Comparison of ENCODE assay signal across 8 mouse cellular contexts in the genomic region with DNA sequence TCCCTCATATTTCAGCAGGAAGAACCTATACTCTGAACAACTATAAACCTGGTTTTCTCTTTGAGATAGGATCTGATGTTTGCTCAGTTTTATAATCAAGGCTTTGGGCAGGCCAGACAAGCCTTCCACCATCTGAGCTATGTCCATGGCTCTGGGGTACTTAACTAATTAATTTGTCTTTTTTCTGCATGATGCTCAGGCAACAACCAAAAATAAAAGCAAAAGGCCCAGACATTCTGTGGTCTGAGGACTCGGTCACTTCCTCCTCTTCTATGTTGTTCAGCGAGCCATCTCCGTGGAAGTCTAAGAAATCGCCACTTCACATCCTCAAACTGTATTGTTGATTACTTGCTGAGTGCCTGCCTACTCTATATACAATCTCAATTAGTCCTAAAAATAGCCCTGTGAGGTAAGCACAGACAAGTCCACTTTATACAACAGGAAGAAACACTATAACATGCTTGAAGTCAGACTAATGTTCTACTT. TPM values are rescaled to one million over a fixed set of nuclear protein-coding genes. Genes with fewer than 3 reads are reported as not detected.
DNase-seq lines count a peak whose midpoint lies in the region; ATAC-seq and TF ChIP-seq lines count a peak whose summit lies in the region.

No protein-coding gene starts in this region.

- TF ChIP-seq POLR2A in cortical plate, adult 2 months (IDR thresholded peaks at IDR 0.05; ENCODE audit: extremely low read depth, insufficient read depth, low read length): no peak

- WGBS in heart, embryonic 13.5 days: 5% methylated on average over 4 of the region's 4 CpGs
- 19% methylated on average over 4 of the region's 4 CpGs for WGBS in intestine, embryonic 15.5 days
- WGBS in midbrain, postnatal 0 days: 50% methylated on average over 4 of the region's 4 CpGs

- no peak for TF ChIP-seq CTCF in cortical plate, adult 2 months (IDR thresholded peaks at IDR 0.05; ENCODE audit: extremely low read depth, insufficient read depth, low read length)
- no peak for TF ChIP-seq CTCF in midbrain, postnatal 0 days (IDR thresholded peaks at IDR 0.05)

- peaks cover 61% of the 10 kb centered on the region for H3K4me1 ChIP-seq in heart, embryonic 13.5 days
- no peaks in the 10 kb centered on the region; the same call in none of the 2 replicates for H3K4me1 ChIP-seq in cortical plate, adult 2 months (ENCODE audit: control insufficient read depth, insufficient read depth, low read length)
- H3K4me1 ChIP-seq in intestine, embryonic 15.5 days (replicated peaks): peaks cover 37% of the 10 kb centered on the region
- peaks cover 3% of the 10 kb centered on the region; the same call in 1 of the 2 replicates for H3K4me1 ChIP-seq in midbrain, postnatal 0 days (ENCODE audit: insufficient read depth, low read length)

- peak overlapping the region; percentile 98 for H3K27ac ChIP-seq in heart, embryonic 13.5 days (replicated peaks)
- H3K27ac ChIP-seq in cortical plate, adult 2 months (ENCODE audit: insufficient read depth, low read length): no peak overlapping the region
- peak overlapping the region; percentile 94; the same call in 1 of the 2 replicates for H3K27ac ChIP-seq in intestine, embryonic 15.5 days
- H3K27ac ChIP-seq in midbrain, postnatal 0 days (ENCODE audit: low read depth, low read length): 0 out of 2 replicates have a peak overlapping the region, but pooled peaks have one; percentile 6

- peak overlapping the region; percentile 100 for H3K9ac ChIP-seq in heart, embryonic 13.5 days
- H3K9ac ChIP-seq in intestine, embryonic 15.5 days: peak overlapping the region; percentile 24; the same call in 1 of the 2 replicates
- H3K9ac ChIP-seq in midbrain, postnatal 0 days (replicated peaks; ENCODE audit: low read length, poor library complexity, severe bottlenecking): 0 out of 2 replicates have a peak overlapping the region, but pooled peaks have one; percentile 36

- H3K36me3 ChIP-seq in heart, embryonic 13.5 days: no peaks in the 10 kb centered on the region
- H3K36me3 ChIP-seq in intestine, embryonic 15.5 days: no peaks in the 10 kb centered on the region
- H3K36me3 ChIP-seq in midbrain, postnatal 0 days (ENCODE audit: insufficient read depth, low read length): no peaks in the 10 kb centered on the region

- no peak for ATAC-seq in heart, embryonic 13.5 days (ENCODE audit: extremely low read depth, insufficient number of reproducible peaks, low FRiP score, low TSS enrichment)
- ATAC-seq in intestine, embryonic 15.5 days: no peak
- no peak for ATAC-seq in midbrain, postnatal 0 days (ENCODE audit: low FRiP score)

- no peak for DNase-seq in heart, adult 18-20 months
- no peak for DNase-seq in midbrain, postnatal 0 days (ENCODE audit: low spot score)
- DNase-seq in spleen, postnatal 4 days (ENCODE audit: low spot score in 2 of 2): no peak
- no peak for DNase-seq in kidney, postnatal 36 days
- no peak for DNase-seq in cerebellum, adult 11-12 months

- peak overlapping the region; percentile 91 for H3K4me2 ChIP-seq in heart, embryonic 13.5 days
- H3K4me2 ChIP-seq in intestine, embryonic 15.5 days (replicated peaks): peak overlapping the region; percentile 65
- peak overlapping the region; percentile 85 for H3K4me2 ChIP-seq in midbrain, postnatal 0 days (ENCODE audit: low read depth, low read length, poor library complexity, severe bottlenecking)

- H3K4me3 ChIP-seq in heart, embryonic 13.5 days: peak overlapping the region; percentile 97
- H3K4me3 ChIP-seq in cortical plate, adult 2 months (ENCODE audit: insufficient read depth, low read length): peak overlapping the region; percentile 53; the same call in 1 of the 2 replicates
- H3K4me3 ChIP-seq in intestine, embryonic 15.5 days (replicated peaks): peak overlapping the region; percentile 82
- peak overlapping the region; percentile 80; the same call in 1 of the 2 replicates for H3K4me3 ChIP-seq in midbrain, postnatal 0 days (ENCODE audit: low read depth, low read length)

- no peaks in the 10 kb centered on the region for H3K27me3 ChIP-seq in heart, embryonic 13.5 days (replicated peaks)
- H3K27me3 ChIP-seq in intestine, embryonic 15.5 days (replicated peaks): no peaks in the 10 kb centered on the region
- H3K27me3 ChIP-seq in midbrain, postnatal 0 days (ENCODE audit: insufficient read depth, low read length): no peaks in the 10 kb centered on the region

- H3K9me3 ChIP-seq in heart, embryonic 13.5 days: no peaks in the 10 kb centered on the region
- no peaks in the 10 kb centered on the region for H3K9me3 ChIP-seq in intestine, embryonic 15.5 days
- no peaks in the 10 kb centered on the region for H3K9me3 ChIP-seq in midbrain, postnatal 0 days (ENCODE audit: low read length)

RNA-seq across cellular contexts. Expression of gene B4galt1, which starts 2.0 kb away (rescaled TPM):
- polyA plus RNA-seq in heart, embryonic 13.5 days (2015; fragmentation: Nextera tagmentation; extraction: Ambion mirVana): 46.2 and 48.1 TPM in 2 replicates
- total RNA-seq in heart, adult 18-20 months (2021): 10 to 100 TPM; 58.2 to 59.1 TPM
- polyA plus RNA-seq in cortical plate, adult 2 months (2012; rRNA removed): 4.2 and 4.3 TPM in 2 replicates
- 30.2 and 33.2 TPM in 2 replicates for polyA plus RNA-seq in intestine, embryonic 15.5 days (2015; fragmentation: Nextera tagmentation; extraction: Ambion mirVana)
- total RNA-seq in midbrain, postnatal 0 days (2014; rRNA removed): 10.0 and 11.0 TPM in 2 replicates
- polyA plus RNA-seq in midbrain, postnatal 0 days (2015; fragmentation: Nextera tagmentation; extraction: Ambion mirVana): 5.7 and 5.8 TPM in 2 replicates

Comparison
In these comparisons a context has a peak if more than half of its experiments do, and no peak if none do; other contexts are left out.
1. H3K9ac ChIP-seq: peak in every context shown above with its lines; median percentile 100 in heart, embryonic 13.5 days; 36 in midbrain, postnatal 0 days; 24 in intestine, embryonic 15.5 days.